8 mouse cellular contexts compared by ENCODE assay signal in the genomic region with DNA sequence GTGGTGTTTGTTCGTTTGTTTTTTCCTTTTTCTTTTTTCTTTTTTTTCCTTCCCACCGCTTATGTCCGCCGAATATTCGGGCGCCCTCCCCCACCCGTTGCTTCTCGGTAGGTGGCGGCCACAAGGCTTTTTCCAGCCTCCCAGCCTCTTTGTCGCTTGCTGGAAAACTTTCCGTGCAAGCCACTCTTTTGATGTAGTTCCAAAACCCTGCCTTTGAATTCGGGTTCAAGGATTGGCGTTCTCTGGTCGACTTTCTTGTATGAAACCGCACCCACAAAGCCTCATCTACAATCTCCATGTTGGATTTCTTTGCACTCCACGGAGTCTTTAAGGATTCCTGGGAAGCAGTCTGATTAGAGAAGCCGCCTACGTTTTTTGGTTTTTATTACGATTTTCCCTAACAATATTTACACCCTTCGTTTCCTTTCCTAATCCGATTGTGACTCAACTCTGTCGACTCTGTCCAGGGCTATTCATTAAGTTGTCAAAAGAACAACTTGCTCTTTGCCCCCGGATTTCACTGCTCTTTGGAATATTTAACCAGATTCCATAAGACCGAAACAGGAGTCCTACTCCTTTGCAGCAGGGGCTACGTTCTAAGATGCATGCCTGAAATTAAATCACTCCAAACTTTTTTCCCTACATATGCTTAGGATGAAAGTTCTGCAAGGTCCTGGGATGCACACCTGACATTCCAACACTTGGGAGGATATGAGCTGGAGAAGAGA. TPM values are rescaled to one million over a fixed set of nuclear protein-coding genes. Genes with fewer than 3 reads are reported as not detected.
A peak's percentile ranks its signal among the peaks of the same experiment; 100 is the strongest.
DNase-seq lines count a peak whose midpoint lies in the region; ATAC-seq lines count a peak whose summit lies in the region.

No protein-coding gene starts in this region.

- H3K27me3 ChIP-seq in forebrain, embryonic 12.5 days: no peaks in the 10 kb centered on the region
- H3K27me3 ChIP-seq in liver, embryonic 15.5 days: no peaks in the 10 kb centered on the region
- H3K27me3 ChIP-seq in neural tube, embryonic 14.5 days (ENCODE audit: control insufficient read depth, insufficient read depth, low read length): no peaks in the 10 kb centered on the region

- intact Hi-C loops in heart, postnatal 14 days (cut with DNase I): loop anchor here (1.0 kb wide), 1 partner anchor 26 kb away; no protein-coding TSS in a partner anchor

- peak overlapping the region; percentile 66 for H3K9ac ChIP-seq in forebrain, embryonic 12.5 days
- H3K9ac ChIP-seq in liver, embryonic 15.5 days: peak overlapping the region; percentile 81
- peak overlapping the region; percentile 37; the same call in 1 of the 2 replicates for H3K9ac ChIP-seq in neural tube, embryonic 14.5 days (replicated peaks; ENCODE audit: low read depth, low read length)

- under 1% methylated on average over 25 of the region's 25 CpGs for WGBS in forebrain, embryonic 12.5 days
- 6% methylated on average over 25 of the region's 25 CpGs for WGBS in liver, embryonic 15.5 days (ENCODE audit: insufficient replicate concordance)
- 1% methylated on average over 25 of the region's 25 CpGs for WGBS in neural tube, embryonic 14.5 days

- DNase-seq in ES-CJ7 (ENCODE audit: low read depth, low spot score): peak; percentile 72
- DNase-seq in adrenal gland, postnatal 25 days: peak; percentile 78
- DNase-seq in heart, postnatal 14 days: peak; percentile 63 to 79
- DNase-seq in kidney, postnatal 36 days: peak; percentile 73 to 85

- H3K4me2 ChIP-seq in forebrain, embryonic 12.5 days: peak overlapping the region; percentile 71
- H3K4me2 ChIP-seq in liver, embryonic 15.5 days: peak overlapping the region; percentile 98
- H3K4me2 ChIP-seq in neural tube, embryonic 14.5 days (ENCODE audit: low read depth, low read length): peak overlapping the region; percentile 78

- peak overlapping the region; percentile 66 for H3K4me3 ChIP-seq in forebrain, embryonic 12.5 days (replicated peaks)
- H3K4me3 ChIP-seq in liver, embryonic 15.5 days (replicated peaks): peak overlapping the region; percentile 81
- H3K4me3 ChIP-seq in neural tube, embryonic 14.5 days (ENCODE audit: low read depth, low read length): peak overlapping the region; percentile 85

- ATAC-seq in forebrain, embryonic 12.5 days (ENCODE audit: low FRiP score): no peak
- no peak for ATAC-seq in liver, embryonic 15.5 days (ENCODE audit: insufficient read depth)
- no peak for ATAC-seq in neural tube, embryonic 14.5 days (ENCODE audit: low read depth)
- no peak for ATAC-seq in activated CD4-positive, CD25-positive, alpha-beta regulatory T cell, adult 4 months

- no peaks in the 10 kb centered on the region for H3K9me3 ChIP-seq in forebrain, embryonic 12.5 days
- no peaks in the 10 kb centered on the region for H3K9me3 ChIP-seq in liver, embryonic 15.5 days (replicated peaks)
- H3K9me3 ChIP-seq in neural tube, embryonic 14.5 days (ENCODE audit: control insufficient read depth, low read length): no peaks in the 10 kb centered on the region

- H3K4me1 ChIP-seq in forebrain, embryonic 12.5 days: peaks cover 34% of the 10 kb centered on the region
- peaks cover 40% of the 10 kb centered on the region for H3K4me1 ChIP-seq in liver, embryonic 15.5 days (replicated peaks)
- H3K4me1 ChIP-seq in neural tube, embryonic 14.5 days (ENCODE audit: control insufficient read depth, insufficient read depth, low read length): peaks cover 10% of the 10 kb centered on the region

- peak overlapping the region; percentile 100 for H3K27ac ChIP-seq in forebrain, embryonic 12.5 days
- peak overlapping the region; percentile 82 for H3K27ac ChIP-seq in liver, embryonic 15.5 days (replicated peaks)
- peak overlapping the region; percentile 100 for H3K27ac ChIP-seq in neural tube, embryonic 14.5 days (ENCODE audit: low read depth, low read length)

- H3K36me3 ChIP-seq in forebrain, embryonic 12.5 days (replicated peaks): peaks cover 8% of the 10 kb centered on the region
- peaks cover 8% of the 10 kb centered on the region for H3K36me3 ChIP-seq in liver, embryonic 15.5 days (replicated peaks)
- H3K36me3 ChIP-seq in neural tube, embryonic 14.5 days (ENCODE audit: control insufficient read depth, insufficient read depth, low read length): no peaks in the 10 kb centered on the region

RNA-seq across cellular contexts. Expression of gene Gtf2i, which starts 1.2 kb away (rescaled TPM):
- 236 and 293 TPM in 2 replicates for total RNA-seq in adrenal gland, postnatal 25 days (2021)
- 245 and 247 TPM in 2 replicates for polyA plus RNA-seq in forebrain, embryonic 12.5 days (2016; fragmentation: Nextera tagmentation; extraction: Ambion mirVana)
- 100 to 1,000 TPM; 188 to 204 TPM for total RNA-seq in heart, postnatal 14 days (2021)
- polyA plus RNA-seq in liver, embryonic 15.5 days (2015; fragmentation: Nextera tagmentation; extraction: Ambion mirVana): 32.2 and 35.7 TPM in 2 replicates
- 111 and 141 TPM in 2 replicates for polyA plus RNA-seq in neural tube, embryonic 14.5 days (2014; fragmentation: Nextera tagmentation; extraction: Ambion mirVana)
- polyA plus RNA-seq in activated CD4-positive, CD25-positive, alpha-beta regulatory T cell, adult 4 months (2017; shearing (Covaris generic)): 10 to 100 TPM; 71.1 to 90.5 TPM
